Mouse (Mus musculus) heart, postnatal 0 days (tissue): ENCODE measurements around the gene Slc16a5.

Source experiments
- CTCF ChIP-seq: IDR thresholded peaks from 2 replicates; pipeline ENCODE4 v1.5.1; 2016; ENCODE audit warnings: antibody characterized with exemption, control low read depth, low read depth
- EP300 ChIP-seq: IDR thresholded peaks from 2 replicates; pipeline ENCODE4 v1.6.1; 2016; ENCODE audit warnings: antibody characterized with exemption, low read depth

GRCm38 (mm10) chr11:115521080-115521479, 58.8 kb downstream of the Slc16a5 start:
- TF ChIP-seq EP300 (no peak), CTCF (no peak)
